Mouse (Mus musculus) kidney, embryonic 15.5 days (tissue): Measurements from ENCODE around the gene Gm3250. TPM values are rescaled to one million over a fixed set of nuclear protein-coding genes. Genes with fewer than 3 reads are reported as not detected.
"Not testable (repeated sequence)": the region's sequence is repeated elsewhere in the genome, so short reads cannot be mapped to it uniquely, and the experiment has no call there.

Experiments used
- ATAC-seq: fragments of 200-750 bp; cut with Nextera tagmentation; replicated peaks from 2 replicates; pipeline ENCODE4 v1.8.0; 2017; ENCODE audit warnings: moderate TSS enrichment; ENCODE audit not compliant: low FRiP score
- H3K27ac ChIP-seq: fragments of 300-500 bp; sonication (generic); 2 replicates; pipeline ENCODE4 v1.5.1; 2015; ENCODE audit warnings: mild to moderate bottlenecking, inconsistent platforms
- H3K27me3 ChIP-seq: fragments of 300-500 bp; sonication (generic); 2 replicates; pipeline ENCODE4 v1.6.1; 2015; ENCODE audit warnings: inconsistent platforms
- H3K36me3 ChIP-seq: fragments of 300-500 bp; sonication (generic); 2 replicates; pipeline ENCODE4 v1.6.1; 2015; ENCODE audit warnings: inconsistent platforms
- H3K4me1 ChIP-seq: fragments of 300-500 bp; sonication (generic); 2 replicates; pipeline ENCODE4 v1.6.1; 2015; ENCODE audit warnings: inconsistent platforms
- H3K4me2 ChIP-seq: fragments of 300-500 bp; sonication (generic); 2 replicates; pipeline ENCODE4 v1.6.1; 2015; ENCODE audit warnings: moderate library complexity, mild to moderate bottlenecking, inconsistent platforms
- H3K4me3 ChIP-seq: fragments of 300-500 bp; sonication (generic); replicated peaks from 2 replicates; pipeline ENCODE4 v1.5.1; 2015; ENCODE audit warnings: mild to moderate bottlenecking, inconsistent platforms
- H3K9ac ChIP-seq: fragments of 300-500 bp; sonication (generic); 2 replicates; pipeline ENCODE4 v1.6.1; 2015; ENCODE audit warnings: mild to moderate bottlenecking, inconsistent platforms
- H3K9me3 ChIP-seq: fragments of 300-500 bp; sonication (generic); replicated peaks from 2 replicates; pipeline ENCODE4 v1.6.1; 2016; ENCODE audit warnings: inconsistent platforms
- WGBS: fragments of 180-500 bp; shearing (Covaris S2); methylation state at CpG from one replicate; pipeline ENCODE4 v1.1.7; 2015; ENCODE audit warnings: mixed read lengths; 5-methylcytosine and 5-hydroxymethylcytosine counted together
- polyA plus RNA-seq: library from polyadenylated mRNA; unstranded; fragments of >200 nt; fragmentation: Nextera tagmentation; extraction: Ambion mirVana; gene quantifications from 2 replicates; pipeline ENCODE4 v1.2.1, GENCODE M21; 2015

Gene Gm3250
- not detected in 2 replicates for polyA plus RNA-seq

DNA sequence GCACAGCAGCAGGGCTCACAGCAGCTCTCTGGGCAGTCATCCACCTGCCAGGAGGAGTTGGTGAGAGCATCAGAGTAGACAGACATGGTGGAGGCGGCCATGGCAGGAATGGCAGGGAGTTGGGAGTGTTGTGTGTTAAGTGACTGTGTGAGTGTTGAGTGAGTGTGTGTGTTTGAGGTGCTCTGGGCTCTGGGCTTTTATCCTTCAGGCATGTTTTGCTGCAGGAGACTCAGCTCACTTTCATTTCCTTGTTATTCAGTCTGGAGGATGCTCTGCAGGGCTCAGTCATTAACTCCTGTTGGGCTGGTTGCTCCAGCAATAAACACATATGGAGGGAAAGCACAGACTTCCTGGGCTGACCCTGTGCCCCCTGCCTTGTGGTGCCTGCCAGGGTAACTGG, at the start of gene Gm3250:
Gene Gm3250 (minus strand): TSS at position 101 of the 400 bp plus-strand sequence.
- not testable (repeated sequence) for H3K9me3 ChIP-seq, H3K27me3 ChIP-seq, H3K36me3 ChIP-seq, H3K4me2 ChIP-seq, H3K27ac ChIP-seq, H3K9ac ChIP-seq, H3K4me3 ChIP-seq, ATAC-seq, H3K4me1 ChIP-seq
- 21% methylated on average over 1 of the region's 1 CpGs for WGBS

- Histone ChIP-seq H3K9me3 (no peaks in the 10 kb centered on the region), H3K9ac (no peak within 1 kb of the TSS), H3K4me2 (no peak within 1 kb of the TSS), H3K4me3 (no peak within 1 kb of the TSS), H3K27ac (no peak within 1 kb of the TSS), H3K27me3 (no peaks in the 10 kb centered on the region), H3K4me1 (no peaks in the 10 kb centered on the region), H3K36me3 (no peaks in the 10 kb centered on the region)
- no peak for ATAC-seq
- 61% methylated on average over 6 of the region's 6 CpGs for WGBS
Observed at GRCm38 (mm10) chr10:77826951-77827350, 44.6 kb upstream of the Gm3250 start, which contains the start of gene Krtap10-4. Gene Krtap10-4, minus strand, starts transcription at chr10:77827095.

- WGBS, result 51% methylated on average over 4 of the region's 4 CpGs
- Histone ChIP-seq H3K9me3 (no peaks in the 10 kb centered on the region), H3K27me3 (no peaks in the 10 kb centered on the region), H3K4me1 (no peaks in the 10 kb centered on the region), H3K27ac (no peak overlapping the region), H3K4me3 (no peak overlapping the region), H3K36me3 (no peaks in the 10 kb centered on the region), H3K9ac (no peak overlapping the region), H3K4me2 (no peak overlapping the region)
- ATAC-seq, result no peak
Observed at GRCm38 (mm10) chr10:77819203-77819602, 36.9 kb upstream of the Gm3250 start.

- no peaks in the 10 kb centered on the region for H3K9me3 ChIP-seq
- no peak for ATAC-seq
- H3K4me1 ChIP-seq, result no peaks in the 10 kb centered on the region
- H3K9ac ChIP-seq, result no peak overlapping the region
- WGBS, result 96% methylated on average over 4 of the region's 4 CpGs
- no peaks in the 10 kb centered on the region for H3K27me3 ChIP-seq
- H3K36me3 ChIP-seq, result no peaks in the 10 kb centered on the region
- H3K4me3 ChIP-seq, result no peak overlapping the region
- H3K4me2 ChIP-seq, result no peak overlapping the region
- H3K27ac ChIP-seq, result no peak overlapping the region
Observed at GRCm38 (mm10) chr10:77818523-77818922, 36.2 kb upstream of the Gm3250 start.

- Histone ChIP-seq H3K4me1 (no peaks in the 10 kb centered on the region), H3K9ac (no peak overlapping the region), H3K36me3 (no peaks in the 10 kb centered on the region), H3K27me3 (no peaks in the 10 kb centered on the region), H3K4me2 (no peak overlapping the region), H3K9me3 (no peaks in the 10 kb centered on the region), H3K4me3 (no peak overlapping the region), H3K27ac (no peak overlapping the region)
- ATAC-seq, result no peak
- 30% methylated on average over 5 of the region's 5 CpGs for WGBS
Observed at GRCm38 (mm10) chr10:77815514-77815913, 33.2 kb upstream of the Gm3250 start.

DNA sequence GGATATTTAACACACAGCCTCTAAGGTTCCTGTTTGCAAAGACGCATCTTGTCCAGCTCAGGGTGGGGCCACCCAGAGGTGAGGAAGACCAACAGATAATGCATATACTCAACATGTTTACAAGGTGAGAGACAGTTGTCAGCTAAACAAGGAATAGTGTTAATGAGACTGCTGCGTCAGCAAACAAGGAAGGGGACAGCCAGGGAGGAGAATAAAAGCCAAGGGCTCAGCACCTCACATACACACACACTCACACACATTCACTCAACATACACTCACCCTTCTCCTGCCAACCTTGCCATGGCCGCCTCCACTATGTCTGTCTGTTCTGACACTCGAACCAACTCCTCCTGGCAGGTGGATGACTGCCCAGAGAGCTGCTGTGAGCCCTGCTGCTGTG, 32.0 kb upstream of the Gm3250 start, which contains the start of gene Gm2696:
Gene Gm2696 (plus strand): TSS at position 301 of the 400 bp plus-strand sequence.
- no peak within 1 kb of the TSS for H3K9ac ChIP-seq

GRCm38 (mm10) chr10:77811743-77812142, 29.4 kb upstream of the Gm3250 start, which contains the start of gene Gm9507:
Gene Gm9507, minus strand, starts transcription at chr10:77811843.
- Histone ChIP-seq H3K9ac (no peak within 1 kb of the TSS), H3K4me2 (no peak within 1 kb of the TSS), H3K4me3 (no peak within 1 kb of the TSS), H3K4me1 (no peaks in the 10 kb centered on the region), H3K36me3 (no peaks in the 10 kb centered on the region), H3K9me3 (no peaks in the 10 kb centered on the region), H3K27me3 (no peaks in the 10 kb centered on the region), H3K27ac (no peak within 1 kb of the TSS)
- 68% methylated on average over 5 of the region's 5 CpGs for WGBS
- ATAC-seq, result no peak

More for the DNA sequence above, 32.0 kb upstream of the Gm3250 start, which contains the start of gene Gm2696:
- Histone ChIP-seq H3K4me2 (no peak within 1 kb of the TSS), H3K4me1 (no peaks in the 10 kb centered on the region), H3K27ac (no peak within 1 kb of the TSS), H3K36me3 (no peaks in the 10 kb centered on the region), H3K4me3 (no peak within 1 kb of the TSS), H3K9me3 (no peaks in the 10 kb centered on the region), H3K27me3 (no peaks in the 10 kb centered on the region)
- WGBS, result 53% methylated on average over 4 of the region's 4 CpGs
- no peak for ATAC-seq

DNA sequence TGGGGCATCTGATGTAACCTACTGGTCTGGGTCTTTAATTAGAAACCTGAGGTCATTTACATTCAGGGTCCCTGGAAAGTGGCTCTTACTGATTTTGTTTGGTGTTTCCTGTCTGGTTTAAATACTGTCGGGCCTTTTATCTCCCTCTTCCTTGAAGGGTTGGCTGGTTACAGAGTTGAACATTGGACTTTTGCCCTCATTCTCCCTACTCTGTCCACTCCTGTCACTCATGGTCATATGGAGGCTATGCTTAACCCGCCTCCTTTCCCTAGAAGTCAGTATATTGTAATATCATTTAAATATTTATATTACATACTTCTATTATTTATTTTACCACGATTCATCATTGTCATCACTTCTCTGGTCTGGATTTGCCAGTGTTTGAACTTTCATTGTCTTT, 21.8 kb upstream of the Gm3250 start:
- Histone ChIP-seq H3K4me1 (no peaks in the 10 kb centered on the region), H3K36me3 (no peaks in the 10 kb centered on the region), H3K27me3 (no peaks in the 10 kb centered on the region), H3K27ac (no peak overlapping the region), H3K9me3 (no peaks in the 10 kb centered on the region), H3K4me3 (no peak overlapping the region), H3K4me2 (no peak overlapping the region), H3K9ac (no peak overlapping the region)
- WGBS, result 84% methylated on average over 3 of the region's 3 CpGs
- no peak for ATAC-seq

DNA sequence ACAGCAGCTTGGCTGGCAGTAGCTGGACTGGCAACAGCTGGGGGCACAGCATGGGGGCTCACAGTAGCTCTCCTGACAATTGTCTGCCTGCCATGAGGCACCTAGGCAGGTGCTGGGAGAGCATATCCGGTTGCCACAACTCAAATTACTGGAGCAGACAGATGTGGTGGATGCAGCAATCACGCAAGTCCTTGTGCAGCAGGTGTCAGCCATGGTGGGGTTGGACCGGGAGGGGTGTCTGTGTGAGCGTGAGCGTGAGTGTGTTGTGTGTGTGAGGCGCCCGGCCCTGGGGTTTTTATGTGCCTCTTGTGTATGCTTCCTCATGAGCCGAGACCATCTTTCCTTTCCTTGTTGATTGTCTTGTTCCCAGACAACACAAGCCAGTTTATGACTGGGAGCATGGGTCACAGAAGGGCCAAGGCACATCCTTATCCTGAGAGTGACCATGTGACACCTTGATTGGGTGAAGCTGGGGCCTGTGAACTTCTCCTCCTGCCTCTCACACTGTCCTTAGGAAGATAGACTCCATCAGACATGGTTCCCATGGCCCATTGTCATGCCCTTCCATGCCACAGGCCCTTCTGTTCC, 16.7 kb upstream of the Gm3250 start, which contains the start of gene Gm19668:
Gene Gm19668 (minus strand): TSS at position 213 of the 588 bp plus-strand sequence.
- no peak within 1 kb of the TSS for H3K27ac ChIP-seq
- no peak within 1 kb of the TSS for H3K4me2 ChIP-seq
- no peak within 1 kb of the TSS for H3K4me3 ChIP-seq
- no peaks in the 10 kb centered on the region for H3K27me3 ChIP-seq
- no peak within 1 kb of the TSS for H3K9ac ChIP-seq
- H3K9me3 ChIP-seq, result no peaks in the 10 kb centered on the region
- H3K36me3 ChIP-seq, result no peaks in the 10 kb centered on the region
- 0 out of 2 replicates have a peak, but pooled peaks cover 2% of the 10 kb centered on the region for H3K4me1 ChIP-seq
- no peak for ATAC-seq
- 46% methylated on average over 8 of the region's 8 CpGs for WGBS

- H3K36me3 ChIP-seq, H3K27me3 ChIP-seq, H3K27ac ChIP-seq, H3K4me1 ChIP-seq, H3K4me3 ChIP-seq, H3K9me3 ChIP-seq, H3K4me2 ChIP-seq, H3K9ac ChIP-seq, ATAC-seq: not testable (repeated sequence)
- 47% methylated on average over 3 of the region's 3 CpGs for WGBS
Observed at GRCm38 (mm10) chr10:77798164-77798920, 16.0 kb upstream of the Gm3250 start.

GRCm38 (mm10) chr10:77797677-77798076, 15.3 kb upstream of the Gm3250 start:
- 30% methylated on average over 3 of the region's 3 CpGs for WGBS
- Histone ChIP-seq H3K27ac (no peak overlapping the region), H3K36me3 (no peaks in the 10 kb centered on the region), H3K4me1 (0 out of 2 replicates have a peak, but pooled peaks cover 2% of the 10 kb centered on the region), H3K4me3 (no peak overlapping the region), H3K4me2 (no peak overlapping the region), H3K9me3 (no peaks in the 10 kb centered on the region), H3K9ac (no peak overlapping the region), H3K27me3 (no peaks in the 10 kb centered on the region)
- ATAC-seq, result no peak

- Histone ChIP-seq H3K4me2 (no peak within 1 kb of the TSS), H3K4me3 (no peak within 1 kb of the TSS), H3K27me3 (no peaks in the 10 kb centered on the region), H3K4me1 (0 out of 2 replicates have a peak, but pooled peaks cover 2% of the 10 kb centered on the region), H3K27ac (no peak within 1 kb of the TSS), H3K9me3 (no peaks in the 10 kb centered on the region), H3K9ac (no peak within 1 kb of the TSS), H3K36me3 (no peaks in the 10 kb centered on the region)
- ATAC-seq, result no peak
- WGBS, result 39% methylated on average over 2 of the region's 2 CpGs
Observed at GRCm38 (mm10) chr10:77794976-77795375, 12.6 kb upstream of the Gm3250 start, which contains the start of gene Gm9639. Gene Gm9639, minus strand, starts transcription at chr10:77795076.
